Mouse (Mus musculus): ENCODE measurements around the gene Dtnb. TPM values are rescaled to one million over a fixed set of nuclear protein-coding genes. Genes with fewer than 3 reads are reported as not detected.

Dtnb gene
- polyA plus RNA-seq, 1 experiment from 2014 or later: 58.5 TPM

DNA sequence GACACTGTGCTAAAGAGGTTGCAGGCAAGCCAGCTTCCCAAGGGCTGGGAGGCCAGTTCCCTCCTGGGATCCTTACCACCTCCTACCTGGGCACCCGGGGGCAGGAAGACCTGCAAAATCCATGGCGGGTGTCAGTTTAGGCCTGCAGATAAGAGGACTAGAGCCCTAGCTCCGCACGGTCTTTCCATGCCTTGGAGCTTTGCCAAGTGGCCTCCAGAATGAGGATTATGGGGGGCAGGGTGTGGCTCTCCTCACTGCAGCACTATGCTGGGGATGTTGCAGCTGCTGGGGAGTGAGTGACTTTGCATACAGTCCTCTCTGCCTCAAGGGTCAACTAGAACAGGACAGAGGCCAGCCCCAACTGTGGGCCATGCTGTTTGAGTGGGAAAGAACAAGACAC is 247.7 kb downstream of the Dtnb start:
- 75% methylated on average over 4 of the region's 4 CpGs for WGBS
- H3K9ac ChIP-seq: no peak overlapping the region
- H3K9me3 ChIP-seq: no peaks in the 10 kb centered on the region
- peaks cover 74% of the 10 kb centered on the region for H3K4me1 ChIP-seq (replicated peaks)
- H3K27ac ChIP-seq (replicated peaks): no peak overlapping the region
- H3K27me3 ChIP-seq: no peaks in the 10 kb centered on the region
- H3K4me3 ChIP-seq: no peak overlapping the region
- H3K4me2 ChIP-seq: no peak overlapping the region
- no peak for ATAC-seq (ENCODE audit: low FRiP score, low read depth)
- H3K36me3 ChIP-seq: no peaks in the 10 kb centered on the region

DNA sequence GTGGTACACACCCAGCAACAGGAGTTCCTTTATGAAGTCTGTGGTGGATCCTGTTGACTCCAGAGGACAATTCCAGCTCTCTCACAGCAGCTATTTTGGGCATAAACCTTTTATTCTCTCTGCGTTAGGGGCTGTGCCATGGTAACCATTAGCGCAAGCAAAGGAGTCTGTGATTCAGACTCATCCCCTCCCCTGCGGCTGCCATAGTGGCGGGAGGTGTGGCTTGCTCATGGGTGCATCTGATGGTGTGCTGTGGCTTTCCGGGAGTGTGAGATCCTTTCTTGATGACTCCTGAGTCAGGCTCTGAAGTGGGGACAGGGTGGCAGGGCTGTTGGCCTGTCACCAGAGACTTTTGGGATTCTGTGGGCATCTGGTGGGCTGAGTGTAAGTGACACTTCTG is 251.2 kb downstream of the Dtnb start:
- Histone ChIP-seq H3K9me3 (no peaks in the 10 kb centered on the region), H3K4me1 (replicated peaks) (peaks cover 56% of the 10 kb centered on the region), H3K9ac (no peak overlapping the region), H3K27me3 (no peaks in the 10 kb centered on the region), H3K4me3 (no peak overlapping the region), H3K27ac (replicated peaks) (no peak overlapping the region), H3K36me3 (no peaks in the 10 kb centered on the region), H3K4me2 (no peak overlapping the region)
- 49% methylated on average over 5 of the region's 5 CpGs for WGBS
- no peak; the same call in 1 of the 2 replicates for ATAC-seq (ENCODE audit: low FRiP score, low read depth)

DNA sequence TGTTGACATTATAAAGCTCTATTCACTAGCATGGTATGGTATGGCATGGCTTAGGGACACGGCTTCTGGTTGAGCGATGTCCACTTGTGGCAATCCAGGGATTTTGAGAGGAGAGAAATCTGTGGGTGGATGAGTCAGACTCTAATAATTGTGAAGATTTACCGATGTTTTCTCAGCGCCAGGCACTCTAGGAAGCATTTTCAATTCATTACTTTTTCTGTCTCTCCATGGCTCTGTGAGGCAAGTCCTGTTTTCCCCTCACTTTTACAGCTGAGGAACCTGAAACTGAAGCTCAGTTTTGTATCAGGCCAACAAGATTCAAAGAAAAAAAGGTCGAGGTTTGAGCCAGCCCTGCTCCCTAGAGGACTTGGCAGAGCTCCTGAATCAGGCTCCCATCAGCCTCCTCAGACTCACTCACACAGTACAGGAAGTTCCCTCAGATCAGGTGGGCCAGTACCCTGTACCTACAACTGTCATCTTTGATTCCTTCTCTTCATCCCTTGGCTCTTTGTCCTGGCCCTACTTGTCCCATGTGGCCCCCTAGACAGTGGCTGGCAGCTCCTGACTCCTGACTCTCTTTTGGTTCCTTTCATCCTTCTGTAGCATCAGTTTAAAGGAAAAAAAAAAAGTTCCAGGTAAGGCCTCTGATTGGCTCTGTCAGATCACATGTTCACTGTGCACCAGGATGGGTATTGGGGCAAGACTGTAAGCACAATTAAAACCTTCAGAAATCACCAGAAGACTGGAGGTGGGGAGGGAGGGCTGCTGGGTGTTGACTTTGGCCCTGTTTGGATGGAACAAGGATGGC is 252.9 kb downstream of the Dtnb start:
- H3K4me2 ChIP-seq: no peak overlapping the region
- WGBS: 75% methylated on average over 5 of the region's 5 CpGs
- no peak overlapping the region for H3K27ac ChIP-seq (replicated peaks)
- H3K4me1 ChIP-seq (replicated peaks): peaks cover 39% of the 10 kb centered on the region
- H3K4me3 ChIP-seq: no peak overlapping the region
- H3K36me3 ChIP-seq: no peaks in the 10 kb centered on the region
- no peak for ATAC-seq (ENCODE audit: low FRiP score, low read depth)
- no peaks in the 10 kb centered on the region for H3K27me3 ChIP-seq
- no peaks in the 10 kb centered on the region for H3K9me3 ChIP-seq
- H3K9ac ChIP-seq: no peak overlapping the region

DNA sequence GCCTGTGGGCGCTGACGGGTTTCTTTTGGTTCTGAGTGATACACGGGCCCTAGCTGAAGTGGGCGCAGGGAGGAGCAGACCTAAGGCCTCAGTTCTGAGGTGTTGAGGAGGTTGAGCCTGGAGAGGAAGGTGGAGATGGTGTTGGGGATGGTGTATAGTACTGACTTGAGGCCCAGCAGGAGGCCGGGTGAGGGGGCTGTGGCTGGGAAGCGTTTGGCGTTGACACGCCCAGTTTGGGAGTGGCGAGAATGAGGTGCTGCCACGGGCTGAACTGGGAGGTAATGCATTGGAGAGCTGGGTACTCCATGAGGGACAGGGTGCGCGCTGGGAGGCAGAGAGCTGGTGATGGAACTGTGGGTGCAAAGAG is 253.5 kb downstream of the Dtnb start:
- no peak overlapping the region for H3K9ac ChIP-seq
- H3K36me3 ChIP-seq: no peaks in the 10 kb centered on the region
- no peak overlapping the region for H3K4me3 ChIP-seq
- H3K9me3 ChIP-seq: no peaks in the 10 kb centered on the region
- H3K4me2 ChIP-seq: no peak overlapping the region
- WGBS: 62% methylated on average over 12 of the region's 12 CpGs
- no peak for ATAC-seq (ENCODE audit: low FRiP score, low read depth)
- H3K4me1 ChIP-seq (replicated peaks): peaks cover 34% of the 10 kb centered on the region
- H3K27me3 ChIP-seq: no peaks in the 10 kb centered on the region
- H3K27ac ChIP-seq (replicated peaks): no peak overlapping the region

DNA sequence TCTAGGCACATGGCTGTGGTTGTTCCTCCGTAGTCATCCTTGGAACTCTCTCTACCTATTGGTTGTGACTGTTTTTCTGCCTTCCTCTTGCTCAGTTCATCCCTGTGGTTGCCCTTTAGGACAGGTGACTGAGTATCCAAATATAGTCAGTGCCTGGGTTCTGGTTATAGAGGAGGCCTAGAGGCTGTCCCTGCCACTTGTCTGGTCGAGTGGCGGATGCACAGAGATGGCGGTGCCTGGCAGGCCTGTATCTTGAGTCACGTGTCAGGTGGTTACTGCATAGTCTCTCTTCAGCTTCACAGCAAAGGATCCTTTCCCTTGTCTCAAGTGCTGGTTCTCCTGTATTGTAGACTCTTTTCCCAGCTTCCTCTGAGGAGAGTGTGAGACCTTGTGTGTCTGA is 255.6 kb downstream of the Dtnb start:
- Histone ChIP-seq H3K9ac (no peak overlapping the region), H3K36me3 (no peaks in the 10 kb centered on the region), H3K27ac (replicated peaks) (no peak overlapping the region), H3K27me3 (no peaks in the 10 kb centered on the region), H3K4me1 (replicated peaks) (peaks cover 35% of the 10 kb centered on the region), H3K9me3 (no peaks in the 10 kb centered on the region), H3K4me2 (no peak overlapping the region), H3K4me3 (no peak overlapping the region)
- WGBS: 90% methylated on average over 5 of the region's 5 CpGs
- ATAC-seq (ENCODE audit: low FRiP score, low read depth): no peak

Small RNA genes lying within 50 kb of the gene (microRNA-seq; reads per million reads assigned to microRNA genes)
- gene Gm26050: not detected

Other genes with a start within 250 kb of the Dtnb start
- gene Kif3c, start 207.2 kb upstream of the Dtnb start, polyA plus RNA-seq (2015; fragmentation: Nextera tagmentation; extraction: Ambion mirVana): 79.9 and 85.8 TPM in 2 replicates
- gene Asxl2, start 145.5 kb upstream of the Dtnb start, polyA plus RNA-seq (2015; fragmentation: Nextera tagmentation; extraction: Ambion mirVana): 11.0 and 14.2 TPM in 2 replicates
- 109 and 144 TPM in 2 replicates for gene Dnmt3a, start 233.6 kb downstream of the Dtnb start, polyA plus RNA-seq (2015; fragmentation: Nextera tagmentation; extraction: Ambion mirVana)